Mouse (Mus musculus) embryo, embryonic 10 days (tissue): ENCODE measurements at regions not wholly inside any gene's neighbourhood (a gene's known extent, or its start where the extent isn't known, plus 50 kb on each side); places are given as distances from the start of the nearest gene placed in this dataset.
"Not testable (repeated sequence)": the region's sequence is repeated elsewhere in the genome, so short reads cannot be mapped to it uniquely, and the experiment has no call there.

Experiments used
- DNase-seq: peaks from one replicate; pipeline ENCODE4 v3.0.0-alpha.2; 2015; ENCODE audit warnings: low spot score

DNA sequence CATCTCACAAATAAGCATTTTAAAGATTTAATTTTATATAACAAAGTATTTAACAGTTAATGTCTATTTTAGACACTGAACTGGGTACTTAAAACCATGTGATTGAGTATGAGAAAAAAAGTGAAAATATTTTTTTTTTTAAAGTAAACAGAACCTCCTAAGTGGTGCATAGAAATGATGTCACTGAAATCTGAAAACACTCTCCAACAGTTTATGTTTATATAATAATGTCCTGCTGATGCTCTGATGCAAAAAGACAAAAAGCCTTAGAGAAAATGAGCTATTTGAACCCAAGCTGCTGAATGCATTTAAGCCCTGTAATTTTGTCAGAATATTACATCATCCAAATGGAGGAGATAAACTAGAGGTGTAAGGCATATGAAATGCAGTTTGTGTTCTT, 3447.1 kb downstream of the 9330182O14Rik start:
- no peak for DNase-seq

- DNase-seq: no peak
Observed at GRCm38 (mm10) chr15:43585751-43586150, 3451.6 kb downstream of the 9330182O14Rik start.

- no peak for DNase-seq
Observed at GRCm38 (mm10) chr15:43588021-43588420, 3453.9 kb downstream of the 9330182O14Rik start.

DNA sequence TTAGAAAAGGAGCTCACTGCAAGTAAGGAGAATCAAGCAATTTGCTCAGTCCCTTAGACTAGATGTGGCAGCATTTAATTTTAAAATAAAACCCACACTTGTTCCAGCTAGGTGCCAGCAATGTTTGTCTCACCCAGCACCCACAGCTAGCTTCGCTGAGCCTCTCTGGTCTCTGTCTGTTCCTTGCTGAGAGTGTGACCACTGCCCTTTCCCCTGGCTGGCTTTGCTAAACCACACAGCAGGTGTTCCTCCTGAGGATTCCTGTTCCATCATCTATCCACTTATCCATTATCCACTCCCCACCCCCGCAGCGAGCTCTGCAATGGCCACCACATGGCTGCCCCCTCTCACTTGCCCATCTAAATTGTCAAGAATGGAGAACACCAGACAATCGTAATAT, 3473.5 kb downstream of the 9330182O14Rik start:
- DNase-seq: no peak

DNA sequence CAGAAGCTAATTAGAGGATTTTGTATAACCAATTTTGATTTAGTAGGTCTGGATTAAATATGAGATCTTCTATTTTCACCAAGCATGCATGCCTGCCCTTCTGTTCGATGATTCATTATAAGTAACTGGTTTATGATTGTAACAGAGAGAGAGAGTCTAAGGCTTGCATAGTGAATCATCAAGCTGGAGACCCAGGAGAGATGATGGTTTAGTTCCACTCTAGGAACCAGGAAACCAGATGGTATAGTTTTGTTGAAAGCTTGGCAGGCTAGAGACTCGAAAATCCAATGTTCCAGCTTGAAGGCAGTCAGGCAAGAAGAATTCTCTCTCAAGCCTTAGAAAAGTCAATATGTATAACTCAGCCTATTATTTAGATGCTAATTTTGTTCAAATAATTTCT, 3475.7 kb downstream of the 9330182O14Rik start:
- no peak for DNase-seq

DNA sequence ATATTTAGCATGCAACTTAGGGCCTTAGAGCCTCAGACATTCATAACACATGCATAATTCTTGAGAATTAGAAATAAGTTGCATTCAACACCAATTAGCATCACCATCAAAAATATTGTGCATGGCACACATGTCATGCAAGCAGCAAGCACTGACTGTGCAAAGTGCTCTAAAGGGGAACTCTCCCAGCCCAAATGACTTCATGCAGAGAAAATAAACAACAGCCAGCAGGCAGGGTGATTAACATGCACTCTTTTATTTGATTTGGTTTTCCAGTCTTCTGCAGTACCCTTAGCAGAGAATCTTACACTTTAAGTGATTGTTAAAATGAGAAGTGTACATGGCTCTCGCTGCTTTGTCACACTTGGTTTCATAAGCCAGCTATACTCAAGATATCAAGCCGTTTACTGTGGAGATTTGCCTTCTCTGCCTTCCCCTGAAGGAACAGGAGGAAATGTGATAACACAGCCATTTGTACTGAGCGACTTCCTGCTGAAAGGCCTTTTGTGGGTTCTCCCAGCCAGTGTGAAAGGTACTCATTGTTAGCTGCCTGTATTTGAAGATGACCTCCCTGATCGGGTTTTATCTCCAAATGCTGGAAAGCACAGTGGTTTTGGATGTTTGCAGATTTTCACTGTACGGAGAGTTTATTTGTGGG, 3480.0 kb downstream of the 9330182O14Rik start:
- peak; percentile 9 for DNase-seq

DNA sequence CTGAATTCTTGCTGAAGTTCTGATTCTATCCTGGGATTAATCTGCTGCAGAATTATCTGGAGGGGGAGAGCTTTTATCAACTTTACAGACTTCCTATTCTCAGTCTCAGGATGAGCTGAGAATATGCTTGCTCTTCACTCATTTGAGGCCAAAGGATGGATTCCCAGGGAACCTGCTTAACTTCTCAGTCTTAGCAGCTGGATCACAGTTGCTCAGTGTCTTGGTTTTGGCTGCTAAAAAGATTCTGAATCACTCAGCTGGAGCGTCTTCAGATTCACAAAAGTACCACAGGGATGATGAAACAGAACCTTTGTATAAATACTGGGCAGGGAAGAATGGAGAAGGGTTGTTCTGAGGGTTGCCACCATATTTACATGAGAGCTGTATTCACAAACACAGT, 3481.6 kb downstream of the 9330182O14Rik start:
- no peak for DNase-seq

GRCm38 (mm10) chr15:43624431-43624965, 3490.3 kb downstream of the 9330182O14Rik start:
- no peak for DNase-seq

DNA sequence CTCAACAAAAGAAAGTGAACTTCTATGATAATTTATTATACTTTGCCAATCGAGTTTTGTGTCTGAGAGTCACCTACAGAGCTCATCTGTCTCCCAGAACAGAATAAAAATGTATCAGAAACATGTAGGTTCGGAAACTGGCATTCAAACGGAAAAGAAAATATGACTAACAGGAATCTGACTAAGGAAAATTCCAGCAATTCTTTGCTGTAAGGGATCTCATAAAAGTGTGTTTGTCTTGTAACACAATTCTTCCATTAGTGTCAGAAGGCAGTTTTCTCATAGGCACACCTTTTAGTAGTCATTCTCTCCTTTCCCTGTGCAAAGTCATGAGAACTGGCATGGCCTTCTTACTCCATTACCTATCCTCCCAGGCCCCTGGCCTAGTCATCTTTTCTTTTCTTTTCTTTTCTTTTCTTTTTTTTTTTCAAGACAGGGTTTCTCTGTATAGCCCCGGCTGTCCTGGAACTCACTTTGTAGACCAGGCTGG, 3490.9 kb downstream of the 9330182O14Rik start:
- no peak for DNase-seq

- no peak for DNase-seq
Observed at GRCm38 (mm10) chr15:43650818-43651500, 3516.8 kb downstream of the 9330182O14Rik start.

- DNase-seq: no peak
Observed at GRCm38 (mm10) chr15:43663648-43664047, 3529.5 kb downstream of the 9330182O14Rik start.

DNA sequence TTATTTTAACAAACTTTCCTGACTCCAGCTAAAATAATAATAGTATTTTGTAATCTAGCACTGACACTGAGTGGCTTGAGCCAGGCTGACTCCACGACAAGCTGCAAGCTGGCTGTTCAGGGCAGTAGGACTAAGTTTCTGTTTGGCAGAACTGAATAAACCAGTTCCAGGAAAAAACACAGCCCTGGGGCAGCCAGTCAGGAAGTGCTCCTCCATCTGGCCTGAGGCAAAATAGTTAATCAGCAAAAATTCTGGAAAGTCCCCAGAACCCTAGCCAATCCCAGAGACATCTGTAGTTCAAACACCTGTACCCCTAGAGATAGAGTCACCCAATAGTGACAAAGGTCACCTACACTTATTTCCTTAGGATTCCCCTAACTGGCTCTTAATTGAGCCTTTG, 3544.7 kb downstream of the 9330182O14Rik start:
- DNase-seq: no peak

DNA sequence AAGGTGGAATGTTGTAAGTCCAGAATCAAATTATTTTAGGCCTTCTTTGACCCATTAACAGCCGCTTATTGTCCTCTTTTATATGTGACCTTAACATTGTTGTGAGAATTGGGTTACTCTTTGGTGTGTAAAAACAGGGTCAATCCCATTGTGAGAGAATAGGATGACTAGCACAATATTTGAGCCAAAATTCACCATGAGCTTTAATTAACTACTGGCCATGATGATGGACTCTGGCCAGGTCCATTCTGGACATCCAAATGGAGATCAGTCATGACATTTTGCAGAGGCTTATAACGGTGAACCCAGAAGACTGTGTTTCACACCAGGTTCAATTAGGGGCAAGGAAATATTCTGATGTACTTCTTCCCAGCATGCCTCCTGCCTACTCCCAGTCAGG, 3548.0 kb downstream of the 9330182O14Rik start:
- no peak for DNase-seq

DNA sequence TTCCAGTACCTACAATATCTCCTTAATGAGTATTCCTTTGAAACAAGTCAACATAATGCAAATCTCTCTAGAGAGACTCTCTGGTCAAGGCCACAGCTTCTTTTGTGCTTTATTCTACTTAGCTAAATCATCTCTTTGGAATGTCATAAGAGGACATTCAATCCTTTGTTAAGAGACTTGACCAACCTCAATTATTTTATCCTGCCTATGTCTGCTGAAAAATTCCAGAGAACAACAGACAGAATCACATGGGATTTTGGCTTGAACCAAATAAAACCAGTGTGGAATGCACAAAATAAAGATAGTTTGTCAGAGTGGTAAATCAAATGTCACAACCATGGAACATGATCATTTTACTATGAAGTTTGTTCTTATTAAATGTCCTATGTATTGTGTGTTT, 3557.8 kb downstream of the 9330182O14Rik start:
- not testable (repeated sequence) for DNase-seq

DNA sequence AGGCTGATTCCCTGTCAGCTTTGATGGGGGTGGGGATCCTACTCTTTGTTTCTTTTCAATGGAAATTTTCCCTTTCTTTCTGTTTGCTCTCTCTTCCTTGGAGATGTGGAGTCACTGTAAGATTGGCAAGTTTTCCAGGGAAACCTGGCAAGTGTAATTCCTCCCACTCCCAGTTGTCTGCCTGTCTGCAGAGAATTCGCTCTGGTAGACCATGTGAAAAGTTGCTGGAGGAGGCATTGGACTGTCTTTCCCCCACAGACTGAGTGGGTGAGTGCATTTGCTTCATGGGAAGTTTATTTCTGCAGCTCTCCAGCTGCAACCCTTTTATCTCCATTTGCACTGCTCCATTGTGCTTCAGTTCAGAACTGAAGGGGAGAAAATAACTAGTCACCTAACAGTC, 3561.3 kb downstream of the 9330182O14Rik start:
- DNase-seq: no peak

- DNase-seq: no peak
Observed at GRCm38 (mm10) chr15:43717035-43717434, 3582.9 kb downstream of the 9330182O14Rik start.

- no peak for DNase-seq
Observed at GRCm38 (mm10) chr15:43717559-43717958, 3583.4 kb downstream of the 9330182O14Rik start.

- no peak for DNase-seq
Observed at GRCm38 (mm10) chr15:43720916-43721315, 3586.8 kb downstream of the 9330182O14Rik start.

DNA sequence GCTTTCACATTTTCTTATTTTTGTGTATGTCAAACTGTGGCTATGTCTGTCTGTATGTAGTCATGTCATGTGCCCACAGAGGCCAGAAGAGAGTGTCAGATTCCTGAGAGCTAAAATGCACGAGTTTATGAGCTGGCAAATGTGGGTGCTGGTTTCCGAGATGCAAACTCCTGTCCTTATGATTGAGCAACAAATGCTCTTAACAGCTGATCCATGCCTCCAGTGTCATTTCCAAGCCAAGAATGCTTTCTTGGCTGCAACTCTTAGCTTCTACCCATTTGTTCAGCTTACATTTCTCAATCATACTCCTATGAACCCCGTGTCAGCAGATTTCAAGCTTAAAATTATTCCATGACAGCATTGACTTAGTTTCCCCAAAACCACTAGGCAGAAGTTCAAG, 3601.5 kb downstream of the 9330182O14Rik start:
- DNase-seq: no peak

- DNase-seq: peak; percentile 58
Observed at GRCm38 (mm10) chr15:43758256-43758655, 3624.1 kb downstream of the 9330182O14Rik start.

DNA sequence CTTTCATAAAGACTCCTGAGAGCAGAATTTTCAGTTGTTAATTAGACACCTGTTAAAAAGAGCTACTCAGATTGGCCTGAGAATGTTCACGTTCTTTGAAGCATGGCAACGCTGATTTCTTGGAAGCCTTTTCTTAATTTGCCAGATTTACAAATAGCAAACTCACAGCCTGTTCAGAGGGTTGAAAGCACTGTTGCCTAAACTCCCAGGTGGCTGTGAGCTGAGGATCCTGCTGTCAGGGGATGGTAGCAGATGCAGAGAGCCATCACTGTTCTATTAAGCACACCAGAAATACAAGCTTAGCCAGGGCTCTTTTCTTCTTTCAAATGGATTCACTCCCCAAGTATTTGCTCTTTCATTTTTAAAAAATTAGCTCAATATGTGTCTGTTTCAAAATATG, 3630.4 kb downstream of the 9330182O14Rik start:
- no peak for DNase-seq

GRCm38 (mm10) chr15:43772718-43773117, 3638.6 kb downstream of the 9330182O14Rik start:
- peak; percentile 33 for DNase-seq

DNA sequence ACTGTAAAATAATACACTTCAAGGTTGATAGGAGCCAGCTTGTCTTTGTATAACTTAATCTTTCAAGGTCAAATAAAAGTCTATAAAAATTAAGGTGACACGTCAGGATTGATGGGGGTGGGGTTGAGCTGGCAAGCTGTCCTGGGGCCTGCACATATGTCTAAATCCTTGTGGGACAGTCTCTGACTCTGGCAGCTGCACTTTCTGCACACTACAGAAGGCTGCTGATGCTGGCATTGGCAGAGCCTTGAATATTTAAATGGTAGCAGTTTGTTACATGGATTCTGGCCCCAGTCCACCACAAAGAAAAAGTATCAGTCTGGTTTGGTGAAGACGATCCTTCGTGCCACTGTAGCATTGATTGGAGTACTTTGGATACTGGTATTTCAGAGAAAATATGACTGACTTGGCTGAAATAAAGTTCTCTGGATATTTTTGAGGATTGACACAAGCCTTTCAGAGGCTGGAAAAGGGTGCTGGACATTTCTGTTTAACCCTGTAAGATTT, 3648.0 kb downstream of the 9330182O14Rik start:
- DNase-seq: not testable (repeated sequence)
